Mouse (Mus musculus) cortical plate, adult 2 months (tissue): Measurements from ENCODE around the gene Ptpn4. TPM values are rescaled to one million over a fixed set of nuclear protein-coding genes. Genes with fewer than 3 reads are reported as not detected.

ENCODE experiments used
- H3K27ac ChIP-seq: fragments of 200-500 bp; 2 replicates; pipeline ENCODE4 v1.5.1; 2012; ENCODE audit warnings: low read length, control low read depth, inconsistent platforms; ENCODE audit not compliant: insufficient read depth
- H3K4me1 ChIP-seq: fragments of 200-500 bp; 2 replicates; pipeline ENCODE4 v1.6.1; 2011; ENCODE audit warnings: low read length; ENCODE audit not compliant: control insufficient read depth, insufficient read depth
- H3K4me3 ChIP-seq: fragments of 200-500 bp; 2 replicates; pipeline ENCODE4 v1.5.1; 2011; ENCODE audit warnings: mild to moderate bottlenecking, low read length, control low read depth; ENCODE audit not compliant: insufficient read depth
- CTCF ChIP-seq: fragments of 200-500 bp; IDR thresholded peaks from 2 replicates; pipeline ENCODE4 v1.5.1; 2011; ENCODE audit warnings: mild to moderate bottlenecking, control low read depth, low read length; ENCODE audit not compliant: insufficient read depth; ENCODE audit errors: extremely low read depth
- POLR2A ChIP-seq: fragments of 200-500 bp; IDR thresholded peaks from 2 replicates; pipeline ENCODE4 v1.6.1; 2011; ENCODE audit warnings: mild to moderate bottlenecking, low read length, control low read depth; ENCODE audit not compliant: insufficient read depth; ENCODE audit errors: extremely low read depth
- polyA plus RNA-seq: library from polyadenylated mRNA; depleted of rRNA; stranded (reverse); fragments of >200 nt; gene quantifications from 2 replicates; pipeline ENCODE4 v1.2.3, GENCODE M21; 2012

The Ptpn4 gene
- polyA plus RNA-seq, 1 experiment, result 20.4 TPM

DNA sequence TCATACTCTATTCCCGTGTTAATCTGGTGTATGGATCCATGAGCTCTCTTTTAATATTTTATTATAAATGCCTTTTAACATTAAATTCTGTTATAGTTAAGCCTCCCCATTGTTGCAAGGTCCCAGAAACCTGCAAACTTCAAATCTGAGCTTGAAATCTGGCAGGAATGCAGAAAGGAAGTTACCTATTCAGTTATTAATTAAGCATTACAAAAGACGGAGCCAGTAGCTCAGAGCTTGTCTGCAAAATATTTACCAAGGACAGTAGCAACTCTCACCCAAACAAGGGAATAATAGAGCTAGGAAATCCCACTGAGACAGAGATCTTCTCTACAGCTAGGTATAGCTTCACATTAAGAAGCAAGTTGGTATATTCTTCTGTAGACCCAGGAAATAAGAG lies 106.2 kb downstream of the Ptpn4 start:
- Histone ChIP-seq H3K27ac (no peak overlapping the region), H3K4me1 (no peaks in the 10 kb centered on the region), H3K4me3 (no peak overlapping the region)
- no peak for TF ChIP-seq POLR2A
- no peak for TF ChIP-seq CTCF

DNA sequence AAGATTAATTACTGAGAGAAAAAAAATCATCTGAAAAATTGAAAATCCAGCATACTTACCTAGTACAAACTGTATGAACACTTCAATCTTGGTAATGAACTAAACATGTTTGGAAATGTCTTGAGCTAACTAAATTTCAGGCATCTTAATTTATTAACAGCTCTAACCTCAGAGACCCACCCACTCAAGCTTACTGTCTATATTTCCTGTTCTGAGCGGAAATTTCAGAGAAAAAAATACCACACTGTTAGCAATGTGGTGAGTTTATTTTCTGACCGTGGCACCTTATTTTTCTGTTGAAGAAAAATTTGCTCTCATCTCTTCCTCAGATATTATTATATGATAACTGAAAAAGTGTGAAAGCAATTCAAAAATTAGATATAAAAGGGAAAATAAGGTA lies 124.4 kb downstream of the Ptpn4 start:
- Histone ChIP-seq H3K4me3 (no peak overlapping the region), H3K27ac (no peak overlapping the region), H3K4me1 (no peaks in the 10 kb centered on the region)
- TF ChIP-seq POLR2A (no peak), CTCF (no peak)

- Histone ChIP-seq H3K4me1 (no peaks in the 10 kb centered on the region), H3K4me3 (no peak overlapping the region), H3K27ac (no peak overlapping the region)
- TF ChIP-seq POLR2A (no peak), CTCF (no peak)
Measured at GRCm38 (mm10) chr1:119706471-119707217, 130.8 kb downstream of the Ptpn4 start.

GRCm38 (mm10) chr1:119696860-119697259 lies 140.6 kb downstream of the Ptpn4 start:
- Histone ChIP-seq H3K4me1 (no peaks in the 10 kb centered on the region), H3K27ac (no peak overlapping the region), H3K4me3 (no peak overlapping the region)
- TF ChIP-seq CTCF, result no peak

DNA sequence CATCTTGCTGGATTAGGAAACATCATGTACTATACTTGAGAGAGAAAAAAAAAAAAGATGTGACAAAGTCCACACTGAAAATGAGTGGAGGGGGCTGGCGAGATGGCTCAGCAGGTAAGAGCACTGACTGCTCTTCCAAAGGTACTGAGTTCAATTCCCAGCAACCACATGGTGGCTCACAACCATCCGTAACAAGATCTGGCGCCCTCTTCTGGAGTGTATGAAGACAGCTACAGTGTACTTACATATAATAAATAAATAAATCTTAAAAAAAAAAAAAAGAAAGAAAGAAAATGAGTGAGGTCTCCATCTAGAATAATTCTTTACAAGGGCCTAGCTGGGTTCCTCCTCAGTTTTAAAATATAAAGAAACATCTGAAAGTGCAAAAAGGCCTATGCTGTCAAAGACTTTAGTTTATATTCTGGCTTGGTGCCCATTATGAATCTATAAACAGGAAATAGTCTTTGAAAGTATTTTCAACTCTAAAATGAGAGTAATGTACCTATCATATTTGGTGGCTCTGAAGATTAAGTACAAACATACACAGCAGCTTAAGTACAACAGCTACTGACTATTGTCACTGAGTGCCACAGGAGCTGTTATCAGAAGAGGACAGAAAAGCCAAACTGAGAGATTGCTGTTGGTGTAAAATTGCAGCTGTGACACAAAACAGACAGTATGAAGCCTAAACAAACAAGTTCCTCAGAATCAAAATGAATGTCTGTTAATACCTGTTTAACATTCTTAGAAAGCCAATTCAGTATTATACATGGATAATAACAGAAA lies 151.4 kb downstream of the Ptpn4 start:
- H3K27ac ChIP-seq, result no peak overlapping the region
- H3K4me1 ChIP-seq, result no peaks in the 10 kb centered on the region
- TF ChIP-seq CTCF (no peak), POLR2A (no peak)
- no peak overlapping the region for H3K4me3 ChIP-seq

- Histone ChIP-seq H3K27ac (no peak overlapping the region), H3K4me3 (no peak overlapping the region), H3K4me1 (no peaks in the 10 kb centered on the region)
- TF ChIP-seq CTCF (no peak), POLR2A (no peak)
Measured at GRCm38 (mm10) chr1:119681663-119682213, 155.7 kb downstream of the Ptpn4 start.

DNA sequence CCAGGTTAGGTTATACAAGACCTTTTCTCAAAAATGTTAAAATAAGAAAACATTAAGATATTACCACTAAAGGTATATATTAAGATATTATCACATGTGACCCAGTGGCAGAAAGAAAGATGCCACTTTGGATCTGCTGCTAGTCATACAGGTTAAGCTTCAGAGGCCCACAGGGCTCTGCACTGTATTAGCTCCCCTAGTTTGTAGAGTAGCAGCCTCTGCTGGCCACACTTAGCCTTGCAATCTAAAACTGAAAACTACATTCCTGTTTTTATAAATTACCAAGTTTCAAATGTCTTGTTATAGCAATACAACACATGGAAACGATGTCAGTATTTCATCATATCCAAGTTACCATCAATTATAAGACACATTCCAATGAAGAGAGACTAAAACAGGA lies 162.4 kb downstream of the Ptpn4 start:
- H3K27ac ChIP-seq, result no peak overlapping the region
- H3K4me1 ChIP-seq, result no peaks in the 10 kb centered on the region
- H3K4me3 ChIP-seq, result no peak overlapping the region
- peak; percentile 66 for TF ChIP-seq CTCF
- no peak for TF ChIP-seq POLR2A

GRCm38 (mm10) chr1:119666904-119667303 lies 170.5 kb downstream of the Ptpn4 start:
- H3K4me1 ChIP-seq, result no peaks in the 10 kb centered on the region
- no peak for TF ChIP-seq POLR2A
- no peak overlapping the region for H3K27ac ChIP-seq
- H3K4me3 ChIP-seq, result no peak overlapping the region

DNA sequence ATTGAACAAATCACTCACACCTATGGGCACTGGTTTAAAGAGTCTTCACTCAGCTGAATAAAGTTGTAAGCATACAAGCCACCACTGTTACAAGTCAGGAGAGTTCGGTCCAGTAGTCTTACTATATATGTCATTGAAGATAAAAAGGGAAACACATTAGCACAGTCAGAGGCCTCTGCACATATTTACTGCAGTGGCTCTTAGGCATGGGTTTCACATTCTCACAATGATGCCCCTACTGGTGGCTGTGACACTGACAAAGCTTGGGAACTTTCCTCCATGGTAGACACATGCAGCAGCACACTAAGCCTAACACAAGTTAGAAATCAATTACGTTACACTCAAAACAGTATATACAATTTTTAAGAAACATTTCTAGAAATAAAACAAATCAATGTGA lies 183.1 kb downstream of the Ptpn4 start:
- TF ChIP-seq POLR2A, result no peak
- 0 out of 2 replicates have a peak, but pooled peaks have one; percentile 6 for TF ChIP-seq CTCF
- no peak overlapping the region for H3K27ac ChIP-seq
- H3K4me3 ChIP-seq, result no peak overlapping the region
- H3K4me1 ChIP-seq, result no peaks in the 10 kb centered on the region

- TF ChIP-seq CTCF, result no peak
- TF ChIP-seq POLR2A, result no peak
- Histone ChIP-seq H3K4me1 (no peaks in the 10 kb centered on the region), H3K4me3 (no peak overlapping the region), H3K27ac (no peak overlapping the region)
Measured at GRCm38 (mm10) chr1:119650386-119650785, 187.0 kb downstream of the Ptpn4 start.
